Mouse (Mus musculus) lung, adult 2 months (tissue): ENCODE measurements around the gene Otogl.

Source experiments
- CTCF ChIP-seq: fragments of 200-500 bp; IDR thresholded peaks from 2 replicates; pipeline ENCODE4 v1.5.1; 2011; ENCODE audit warnings: mild to moderate bottlenecking, low read length, control low read depth; ENCODE audit not compliant: insufficient read depth
- POLR2A ChIP-seq: fragments of 200-500 bp; IDR thresholded peaks from 2 replicates; pipeline ENCODE4 v1.6.1; 2011; ENCODE audit warnings: low read depth, mild to moderate bottlenecking, control low read depth, low read length, borderline replicate concordance; ENCODE audit errors: extremely low read depth

DNA sequence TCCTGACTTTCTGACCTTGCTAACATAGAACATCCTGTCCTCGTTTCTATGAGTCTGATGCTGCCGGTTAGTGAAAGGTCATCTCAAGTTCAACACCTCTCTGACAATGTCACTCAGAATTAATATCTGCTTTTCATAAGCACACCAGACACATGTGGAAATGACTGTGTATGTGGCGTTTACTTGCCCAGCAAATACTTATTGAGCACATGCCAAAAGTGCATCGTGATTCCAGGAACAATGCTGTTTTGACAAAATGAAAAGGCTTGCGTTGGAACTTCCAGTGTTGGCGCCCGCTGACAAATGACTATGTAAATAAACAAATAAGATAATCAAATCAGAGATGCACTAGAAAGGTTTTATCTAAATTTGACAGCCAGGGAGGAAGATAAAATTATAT, 186.3 kb downstream of the Otogl start:
- no peak for TF ChIP-seq CTCF
- TF ChIP-seq POLR2A = no peak
